Mouse (Mus musculus): ENCODE results near the gene Arhgap40.
A peak's percentile ranks its signal among the peaks of the same experiment; 100 is the strongest.

Arhgap40 gene

DNA sequence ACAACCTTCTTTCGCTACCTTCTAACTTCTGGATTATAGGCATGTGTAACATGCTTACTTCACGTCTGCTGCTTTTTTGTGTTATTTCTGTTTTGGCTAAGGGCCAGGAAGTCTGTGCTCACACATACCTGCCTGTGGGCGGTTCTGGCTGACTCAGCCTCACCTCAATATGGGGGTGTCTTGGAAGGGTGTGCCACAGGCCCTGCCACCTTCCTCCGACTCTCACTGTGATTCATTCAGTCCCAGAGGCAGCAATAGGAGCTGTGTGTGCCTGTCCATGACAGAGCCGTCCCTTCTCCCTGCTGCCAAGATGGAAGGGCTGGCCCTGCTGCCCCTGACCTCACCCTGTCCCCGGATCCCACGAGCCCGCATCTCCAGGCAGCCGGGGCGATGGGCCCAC, at the start of gene Arhgap40:
TSS of gene Arhgap40 (plus strand) at position 269 of the 400 bp plus-strand sequence.
- no peak for DNase-seq (ENCODE audit: low spot score)

- no peak for DNase-seq (ENCODE audit: low spot score)
These were observed 38.4 kb upstream of the Arhgap40 start for GRCm38 (mm10) chr2:158474159-158474558.

DNA sequence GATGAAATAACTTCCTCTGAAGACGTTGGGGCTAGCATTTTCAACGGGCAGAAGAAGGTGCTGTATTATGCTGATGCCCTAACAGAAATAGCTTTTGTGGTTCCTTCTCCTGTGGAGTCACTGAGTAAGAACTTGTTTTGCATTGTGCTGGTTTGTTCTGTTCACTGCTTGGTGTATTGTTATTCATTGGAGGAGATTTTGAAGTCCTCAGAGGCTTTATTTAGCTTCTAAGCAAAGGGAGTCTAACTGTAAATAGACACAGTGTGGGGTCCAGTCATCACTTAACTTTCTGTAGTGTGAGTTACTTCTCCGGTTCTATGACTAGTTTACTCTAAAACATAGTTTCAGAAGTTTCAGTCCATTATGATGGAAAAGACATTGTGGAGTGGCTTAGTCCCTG, 35.0 kb upstream of the Arhgap40 start:
- no peak for DNase-seq (ENCODE audit: low spot score)

DNA sequence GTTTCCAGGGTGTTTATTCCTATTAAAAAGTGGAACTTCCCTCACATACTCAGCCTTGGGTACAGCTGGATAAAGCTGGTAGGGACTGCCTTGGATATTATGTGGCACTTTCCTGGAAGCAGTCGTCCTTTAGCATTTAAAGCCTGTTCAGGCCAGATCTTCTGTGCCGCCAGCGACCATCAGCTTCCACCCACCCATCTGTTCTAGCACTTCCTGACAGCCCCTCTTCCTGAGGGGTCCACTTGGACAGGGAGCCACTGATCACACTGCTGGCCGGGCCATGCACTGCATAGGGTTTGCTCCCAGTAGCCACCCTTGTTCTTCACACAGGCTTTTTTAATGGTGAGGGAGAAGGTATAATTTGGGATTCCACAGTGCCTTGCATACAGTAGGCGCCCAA, 14.1 kb upstream of the Arhgap40 start:
- no peak for DNase-seq (ENCODE audit: low spot score)

- DNase-seq (ENCODE audit: low spot score), result no peak
These were observed 10.5 kb upstream of the Arhgap40 start, which contains the start of gene Adig for GRCm38 (mm10) chr2:158501836-158502812. Gene Adig, plus strand, starts transcription at chr2:158502612.

GRCm38 (mm10) chr2:158503226-158503625, 9.4 kb upstream of the Arhgap40 start:
- DNase-seq (ENCODE audit: low spot score), result no peak

- DNase-seq (ENCODE audit: low spot score), result peak; percentile 5
These were observed 8.9 kb upstream of the Arhgap40 start for GRCm38 (mm10) chr2:158503671-158504070.

DNA sequence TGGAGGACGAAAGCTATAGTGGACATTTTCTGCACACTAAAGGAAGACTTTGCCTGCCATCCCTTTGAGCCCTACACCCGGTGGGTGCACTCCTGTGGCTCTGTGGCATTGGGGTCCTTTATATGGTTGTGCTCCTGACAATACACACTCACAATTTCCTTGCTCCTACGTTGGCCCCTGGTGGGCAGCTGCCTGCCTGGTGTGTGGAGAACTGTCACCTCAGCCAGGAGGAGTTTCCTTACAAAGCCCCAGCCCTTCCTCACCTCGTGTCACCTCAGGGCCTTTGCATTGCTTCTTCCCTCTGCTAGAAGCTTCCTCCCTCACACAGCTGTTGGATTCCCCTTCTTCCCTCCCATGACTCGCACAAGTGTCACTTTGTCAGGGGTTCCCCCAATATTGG, 6.1 kb upstream of the Arhgap40 start:
- DNase-seq (ENCODE audit: low spot score), result no peak

DNA sequence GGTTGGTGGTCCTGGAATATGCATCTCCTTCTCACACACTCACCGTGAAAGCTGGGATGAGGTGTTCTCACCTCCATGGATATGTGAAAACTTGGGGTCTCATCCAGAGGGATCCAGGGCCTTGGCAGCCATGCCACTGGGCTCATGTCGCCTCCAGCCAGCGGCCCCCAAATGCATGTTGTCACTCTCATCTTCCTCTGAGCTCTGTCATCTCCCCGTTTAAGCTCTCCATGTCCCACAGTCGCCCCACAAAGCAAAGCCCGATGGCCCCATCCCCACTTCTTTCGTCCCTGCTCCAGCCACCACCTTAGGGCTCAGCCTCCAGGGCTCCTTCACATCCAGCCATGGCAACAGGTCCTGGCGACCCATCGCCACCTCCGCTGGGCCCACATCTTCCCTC, 5.5 kb upstream of the Arhgap40 start:
- DNase-seq (ENCODE audit: low spot score), result no peak

- no peak for DNase-seq (ENCODE audit: low spot score)
These were observed 1.9 kb upstream of the Arhgap40 start for GRCm38 (mm10) chr2:158510665-158511064.

DNA sequence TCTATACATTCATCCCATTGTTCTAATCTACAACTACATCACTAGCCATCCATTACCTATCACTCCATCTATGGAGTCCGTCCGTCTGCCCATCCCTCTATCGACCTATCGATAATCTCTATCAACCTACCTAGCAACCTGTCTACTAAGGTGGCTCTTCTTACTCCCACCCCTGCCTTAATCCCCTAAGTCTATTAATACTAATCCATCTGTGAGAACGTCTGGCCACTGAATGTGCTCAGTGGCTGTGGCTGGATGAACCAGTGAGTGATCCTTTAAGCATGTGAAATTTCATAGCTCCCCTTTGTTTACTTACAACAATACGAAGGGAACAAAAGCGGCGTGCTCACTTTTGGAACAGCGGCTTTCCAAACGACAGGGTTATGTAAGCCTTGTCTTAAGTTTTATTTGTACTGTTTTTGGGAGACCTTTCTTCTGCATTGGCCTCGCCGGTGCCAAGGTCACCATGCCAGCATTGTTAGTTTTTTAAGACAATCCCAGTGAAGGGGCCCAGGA, 1.3 kb downstream of the Arhgap40 start:
- no peak for DNase-seq (ENCODE audit: low spot score)

GRCm38 (mm10) chr2:158518583-158518982, 6.0 kb downstream of the Arhgap40 start:
- DNase-seq (ENCODE audit: low spot score), result no peak

GRCm38 (mm10) chr2:158519071-158519470, 6.5 kb downstream of the Arhgap40 start:
- DNase-seq (ENCODE audit: low spot score), result no peak

DNA sequence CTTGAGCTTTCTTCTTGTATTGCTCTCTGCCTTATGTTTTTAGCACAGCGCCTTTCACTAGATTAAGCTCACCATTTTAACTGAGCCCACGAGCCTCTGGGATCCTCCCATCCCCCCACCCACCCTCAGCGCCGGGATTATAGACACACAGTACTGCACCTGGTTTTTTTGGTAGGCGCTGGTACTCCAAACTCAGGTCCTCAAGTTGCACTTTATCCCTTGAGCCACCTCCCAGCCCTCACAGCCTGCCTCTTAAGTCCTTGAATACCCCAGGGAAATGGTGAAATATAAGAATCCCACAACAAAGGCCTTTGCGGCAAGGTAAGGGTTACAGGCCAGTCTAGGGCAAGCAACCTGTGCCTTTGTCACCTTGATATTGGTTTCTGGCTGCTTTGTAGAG, 7.2 kb downstream of the Arhgap40 start:
- no peak for DNase-seq (ENCODE audit: low spot score)

- no peak for DNase-seq (ENCODE audit: low spot score)
These were observed 10.5 kb downstream of the Arhgap40 start for GRCm38 (mm10) chr2:158523060-158523459.

GRCm38 (mm10) chr2:158524129-158524860, 11.7 kb downstream of the Arhgap40 start:
- DNase-seq (ENCODE audit: low spot score), result no peak

- DNase-seq (ENCODE audit: low spot score), result peak; percentile 88
These were observed 21.5 kb downstream of the Arhgap40 start for GRCm38 (mm10) chr2:158534090-158534489.

DNA sequence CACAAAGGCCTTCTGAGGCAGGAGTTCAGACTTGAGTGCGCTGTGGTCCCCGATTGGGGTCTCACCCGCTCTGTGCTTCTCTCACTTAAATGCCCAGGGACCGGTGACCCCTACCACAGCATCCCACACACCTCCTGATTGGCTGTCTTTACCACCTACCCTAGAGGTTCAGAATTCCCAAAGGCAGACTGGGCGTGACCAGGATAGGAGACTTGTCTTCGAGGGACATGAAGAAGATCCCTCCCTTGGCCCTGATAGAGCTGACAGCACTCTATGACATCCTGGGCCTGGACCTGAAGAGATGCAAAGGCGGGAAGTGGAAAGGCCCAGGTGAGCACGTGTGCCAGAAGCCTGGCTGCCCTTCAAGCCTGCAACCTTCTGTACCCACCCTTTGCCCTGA, 22.0 kb downstream of the Arhgap40 start:
- no peak for DNase-seq (ENCODE audit: low spot score)

GRCm38 (mm10) chr2:158539433-158540305, 27.1 kb downstream of the Arhgap40 start:
- DNase-seq (ENCODE audit: low spot score), result peak; percentile 42

DNA sequence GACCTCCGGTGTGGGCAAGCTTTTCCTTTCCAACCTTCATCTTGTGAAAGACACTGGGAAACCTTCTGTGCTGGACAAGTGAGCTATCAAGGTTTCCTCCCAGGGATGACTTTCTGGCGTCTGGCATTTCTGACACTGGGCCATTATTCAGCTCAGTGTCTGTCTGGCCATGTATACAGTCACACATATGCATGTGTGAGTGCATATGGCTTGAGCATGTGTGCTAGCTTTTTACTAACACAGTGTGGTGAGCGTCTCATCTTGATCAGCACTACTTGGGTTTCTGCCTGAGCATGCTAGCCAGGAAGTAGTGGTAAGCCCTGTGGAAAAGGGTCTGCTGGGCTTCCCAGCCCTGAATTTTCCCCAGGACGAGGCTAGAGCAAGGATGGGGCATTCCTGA, 28.7 kb downstream of the Arhgap40 start:
- no peak for DNase-seq (ENCODE audit: low spot score)

DNA sequence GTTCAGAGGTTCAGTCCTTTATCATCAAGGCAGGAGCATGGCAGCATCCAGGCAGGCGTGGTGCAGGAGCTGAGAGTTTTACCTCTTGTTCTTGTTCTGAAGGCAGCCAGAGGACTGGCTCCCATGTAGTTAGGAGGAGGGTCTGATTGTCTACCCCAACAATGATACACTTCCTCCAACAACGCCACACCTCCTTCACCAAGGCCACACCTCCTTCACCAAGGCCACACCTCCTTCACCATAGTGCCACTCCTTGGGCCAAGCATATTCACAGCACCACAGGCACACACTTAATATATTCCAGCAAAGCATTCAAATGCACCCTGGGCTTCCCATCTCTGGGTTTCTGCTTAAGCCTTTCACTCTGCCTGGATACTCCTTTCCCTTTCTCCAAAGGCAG, 32.7 kb downstream of the Arhgap40 start:
- DNase-seq (ENCODE audit: low spot score), result no peak

DNA sequence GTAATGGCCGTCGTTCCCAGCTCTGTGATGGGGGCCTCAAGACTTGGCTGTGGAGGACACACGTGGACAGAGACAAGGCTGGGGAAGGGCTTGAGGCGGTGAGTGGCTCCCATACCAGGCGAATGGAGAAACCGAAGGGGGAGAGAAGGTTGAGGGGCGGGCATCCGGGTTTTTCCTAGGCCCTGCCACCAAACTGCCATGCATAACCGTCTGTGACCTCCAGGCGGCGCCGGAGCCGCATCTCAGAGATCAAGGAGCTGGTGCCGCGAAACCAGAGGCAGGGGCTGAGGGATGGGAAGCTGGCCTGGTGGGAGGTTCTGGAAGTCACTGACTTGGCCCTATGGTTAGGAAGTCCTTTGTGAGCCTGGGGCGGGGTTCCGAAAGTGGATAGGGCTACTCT, 34.2 kb downstream of the Arhgap40 start:
- DNase-seq (ENCODE audit: low spot score), result peak; percentile 90

Data from retina, embryonic 14.5 days (tissue).